Mouse (Mus musculus) thymus, postnatal 36 days (tissue): ENCODE measurements around the gene Cep44.
A peak's percentile ranks its signal among the peaks of the same experiment; 100 is the strongest.

ENCODE experiments used
- DNase-seq, 2 experiments: peaks; one replicate each; pipeline ENCODE4 v3.0.0; 2022; ENCODE audit warnings: mixed read lengths in 2 of 2

Cep44 gene

DNA sequence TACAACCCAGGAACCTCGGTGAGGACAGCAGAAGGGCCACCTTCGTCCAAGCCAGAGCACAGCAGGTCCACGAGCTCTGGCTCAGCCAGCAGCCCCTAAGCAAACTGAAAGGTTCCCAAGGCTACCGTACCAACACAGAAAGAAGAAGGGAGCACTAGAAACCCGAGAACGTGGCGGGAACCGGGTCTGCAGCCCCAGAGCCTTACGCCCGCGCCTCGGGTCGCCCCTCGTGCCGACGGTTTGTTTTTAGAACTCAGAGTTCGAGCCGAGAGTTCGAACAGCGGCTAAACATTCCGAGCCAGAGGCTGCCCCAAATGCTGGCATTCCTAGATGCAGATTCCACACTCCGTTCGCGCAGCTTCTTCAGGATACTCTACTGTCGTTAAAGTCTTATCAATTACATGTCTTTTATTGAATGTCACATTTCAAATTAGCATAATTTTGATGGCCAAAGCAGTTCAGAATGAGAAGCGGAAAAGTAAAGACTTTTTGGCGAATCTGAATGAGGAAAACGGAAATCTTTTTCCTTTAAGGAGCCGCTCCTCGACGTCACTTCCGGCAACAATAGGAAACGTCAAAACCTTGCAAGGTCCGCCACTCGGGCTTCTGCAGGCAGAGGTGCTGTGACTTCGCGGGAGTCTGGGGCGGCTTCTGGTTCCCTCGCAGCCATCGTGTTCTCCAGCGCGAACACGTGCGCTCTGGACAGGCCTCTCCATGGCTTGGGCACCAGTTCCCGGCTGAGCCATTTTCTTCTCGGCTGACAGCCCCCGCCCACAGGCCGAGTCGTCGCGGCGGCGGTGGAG is at the start of gene Cep44, which contains the start of gene Fbxo8:
Gene Cep44 (minus strand): TSS at position 490 of the 803 bp plus-strand sequence.
Gene Fbxo8 (plus strand): TSS at position 533 of the 803 bp plus-strand sequence.
- DNase-seq: peak; percentile 73 to 76

DNA sequence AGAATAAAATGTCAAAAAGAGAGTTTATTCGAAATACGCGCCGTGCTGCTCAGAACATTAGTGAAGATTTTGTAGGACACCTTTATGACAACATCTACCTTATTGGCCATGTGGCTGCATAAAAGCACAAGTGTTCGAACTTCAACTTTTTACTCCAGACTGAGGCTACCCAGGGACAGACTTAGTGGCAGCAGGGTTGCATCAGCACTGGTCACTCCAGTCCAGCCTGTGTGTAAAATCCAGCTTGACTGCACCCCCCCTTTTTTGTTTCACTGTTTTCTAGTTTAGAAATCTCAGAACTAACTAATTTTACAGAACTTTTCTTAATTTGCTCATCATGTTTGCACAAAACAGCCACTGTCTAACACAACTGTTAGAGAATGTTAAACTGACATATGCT is 40.7 kb upstream of the Cep44 start:
- DNase-seq: no peak

- DNase-seq: no peak
These were observed 40.2 kb upstream of the Cep44 start for GRCm38 (mm10) chr8:56591084-56591483.

GRCm38 (mm10) chr8:56589004-56589403 is 38.2 kb upstream of the Cep44 start:
- no peak for DNase-seq

GRCm38 (mm10) chr8:56582841-56583240 is 32.0 kb upstream of the Cep44 start:
- DNase-seq: peak in 1 of 2 experiments; percentile 14

- DNase-seq: no peak
These were observed 30.1 kb upstream of the Cep44 start for GRCm38 (mm10) chr8:56580918-56581317.

- no peak for DNase-seq
These were observed 16.0 kb upstream of the Cep44 start for GRCm38 (mm10) chr8:56566856-56567255.

DNA sequence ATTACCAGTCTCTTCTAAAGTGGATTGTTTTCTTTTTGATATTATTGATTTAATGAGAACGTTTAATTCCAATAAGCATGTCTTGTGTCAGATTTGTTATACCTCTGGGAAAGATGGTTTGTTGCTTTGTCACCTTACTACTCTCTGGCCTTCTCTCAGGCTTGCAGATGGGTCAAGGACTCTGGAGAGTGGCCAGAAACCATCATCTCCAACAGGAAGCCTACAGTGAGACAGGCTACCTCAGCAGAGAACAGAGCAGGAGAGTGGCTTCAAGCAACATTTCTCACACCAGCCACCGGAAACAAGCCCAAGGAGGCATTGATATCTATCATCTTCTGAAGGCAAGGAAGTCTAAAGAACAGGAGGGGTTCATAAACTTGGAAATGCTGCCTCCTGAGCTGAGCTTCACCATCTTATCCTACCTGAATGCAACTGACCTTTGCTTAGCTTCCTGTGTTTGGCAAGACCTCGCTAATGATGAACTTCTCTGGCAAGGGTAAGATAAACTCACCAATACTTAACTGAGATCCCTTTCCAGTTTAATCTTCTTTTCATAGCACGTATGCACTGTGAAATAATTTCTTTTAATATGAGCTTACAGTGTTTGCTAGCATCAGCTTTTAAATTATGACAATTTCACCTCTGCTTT is 13.7 kb upstream of the Cep44 start:
- no peak for DNase-seq

GRCm38 (mm10) chr8:56552551-56553103 is 1.8 kb upstream of the Cep44 start:
- DNase-seq: no peak

DNA sequence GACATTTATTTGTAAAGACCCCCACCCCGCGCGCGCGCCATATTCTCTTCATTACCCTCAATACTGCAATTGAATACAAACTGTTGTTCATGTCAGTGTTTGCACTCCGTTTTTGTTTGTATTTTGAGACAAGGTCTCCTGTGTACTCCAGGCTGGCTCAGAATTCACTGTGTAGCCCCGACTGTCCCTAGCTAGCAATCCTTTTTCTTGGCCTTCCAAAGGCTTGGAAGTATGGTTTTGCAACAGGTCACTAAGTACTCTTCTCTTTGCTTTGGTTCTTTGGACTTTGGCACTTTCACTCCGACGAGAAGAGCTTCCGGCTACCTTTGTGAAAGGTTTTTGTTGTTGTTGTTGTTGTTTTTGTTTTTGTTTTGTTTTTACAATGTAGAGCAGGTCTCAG is 1.2 kb upstream of the Cep44 start:
- DNase-seq: no peak

- DNase-seq: peak; percentile 81 to 84
These were observed 560 bp upstream of the Cep44 start for GRCm38 (mm10) chr8:56551361-56551852.

DNA sequence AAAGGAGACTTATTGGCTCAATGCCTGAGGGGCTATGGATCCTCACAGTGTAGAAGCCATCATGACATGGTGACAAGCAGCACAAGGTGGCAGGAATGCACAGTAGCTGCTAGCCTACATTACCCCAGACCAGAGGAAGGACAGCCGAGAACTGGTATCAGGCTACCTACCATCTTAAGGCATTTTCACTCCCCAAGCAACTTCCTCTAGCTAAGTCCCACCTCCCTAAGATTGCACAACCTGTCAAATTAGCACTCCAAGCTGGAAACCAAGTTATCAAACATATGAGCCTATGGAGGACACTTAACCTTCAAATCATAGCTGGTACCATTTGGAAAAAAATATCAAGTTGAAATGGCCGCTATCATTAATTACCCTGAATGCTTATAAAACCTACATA is 3.0 kb downstream of the Cep44 start:
- no peak for DNase-seq

DNA sequence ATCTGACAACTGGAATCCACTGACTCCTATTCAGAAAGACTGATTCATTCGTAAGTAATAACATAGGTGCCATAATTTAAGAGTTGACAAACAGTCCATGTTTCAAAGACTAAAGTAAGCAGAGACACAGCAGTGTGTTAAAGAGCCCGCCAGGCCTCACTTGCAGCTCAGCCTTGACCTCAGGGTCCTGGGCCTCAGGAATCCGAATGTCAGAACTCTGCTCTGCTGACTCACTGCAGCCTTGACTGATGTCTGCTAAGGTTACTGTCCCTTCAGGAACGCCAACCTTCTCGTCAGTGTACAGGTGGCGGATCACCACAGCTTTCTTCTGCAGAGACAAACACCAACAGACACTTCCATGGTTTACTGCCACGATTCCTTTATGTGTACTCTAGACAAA is 10.1 kb downstream of the Cep44 start:
- no peak for DNase-seq

DNA sequence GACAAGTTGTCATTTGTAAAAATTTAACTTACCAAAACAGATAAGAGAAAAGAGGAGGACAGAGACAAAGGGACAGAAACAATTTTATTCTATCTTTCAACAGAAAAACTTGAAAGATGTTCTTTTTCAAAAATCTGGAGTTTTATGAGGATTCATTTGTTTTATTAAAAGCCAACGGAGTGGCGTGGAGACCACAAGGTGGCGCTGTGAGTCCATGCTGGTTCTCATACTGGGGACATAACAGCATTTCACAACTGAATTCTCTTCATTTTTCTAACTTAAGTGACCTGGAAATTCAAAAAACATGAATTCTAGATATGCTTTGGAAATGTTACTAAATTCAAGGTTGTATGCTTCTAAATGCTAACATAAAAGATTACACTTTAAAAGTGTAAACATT is 20.5 kb downstream of the Cep44 start:
- peak; percentile 31 to 42 for DNase-seq

DNA sequence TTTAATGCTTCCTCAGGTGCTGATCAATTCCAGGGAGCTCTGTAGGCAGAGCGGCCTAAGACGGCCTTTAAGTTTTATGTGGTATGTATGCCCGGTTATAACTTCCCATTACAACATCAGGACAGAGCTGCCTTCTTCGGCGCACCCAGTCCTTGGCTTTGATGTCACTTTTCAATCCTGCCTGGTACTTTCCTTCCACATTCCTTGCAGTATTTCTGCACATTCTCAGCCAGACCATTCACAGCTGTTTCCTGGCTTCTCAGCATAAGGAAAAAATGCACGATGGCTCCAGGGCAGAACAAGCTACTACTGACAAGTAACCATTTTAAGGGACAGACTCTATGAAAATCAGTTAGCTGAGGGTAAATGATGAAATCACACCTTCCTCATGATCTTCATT is 22.0 kb downstream of the Cep44 start:
- no peak for DNase-seq

DNA sequence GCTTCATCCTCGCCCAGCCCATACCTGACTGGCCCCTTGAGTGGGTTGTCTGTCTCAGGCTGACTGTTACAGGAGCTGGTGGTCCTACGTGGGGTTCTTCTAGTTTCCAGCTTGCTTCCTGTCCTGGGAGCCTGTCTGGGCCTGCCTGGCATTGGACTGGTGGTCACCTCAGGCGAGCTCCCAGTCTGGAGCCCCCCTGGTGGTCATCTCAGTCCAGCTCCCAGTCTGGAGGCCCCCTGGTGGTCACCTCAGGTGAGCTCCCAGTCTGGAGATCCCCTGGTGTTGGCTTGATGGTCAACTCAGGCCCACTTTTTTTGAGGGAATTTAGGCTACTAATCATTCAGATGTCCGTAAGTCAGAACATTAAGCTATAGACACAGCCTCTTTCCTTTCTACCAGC is 29.8 kb downstream of the Cep44 start:
- DNase-seq: no peak

- no peak for DNase-seq
These were observed 30.6 kb downstream of the Cep44 start for GRCm38 (mm10) chr8:56520249-56520648.

DNA sequence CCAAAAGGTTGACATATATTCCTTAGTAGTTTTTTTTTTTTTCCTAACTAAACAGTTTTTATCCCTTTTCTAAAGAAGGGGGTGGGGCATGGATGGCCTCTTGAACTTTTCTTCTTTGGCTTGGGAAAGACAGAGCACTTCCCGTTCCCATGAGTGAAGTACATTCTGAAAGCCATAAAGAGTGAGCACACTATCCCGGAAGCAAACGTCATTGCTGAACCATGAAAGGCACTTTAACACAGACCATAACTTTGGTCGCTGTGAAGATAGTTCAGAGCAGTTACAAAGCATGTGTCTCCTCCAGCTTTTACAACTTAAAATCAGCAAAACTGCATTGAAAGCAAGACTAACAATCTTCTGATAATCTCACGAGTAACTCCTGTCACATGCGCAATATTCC is 32.0 kb downstream of the Cep44 start:
- no peak for DNase-seq

- no peak for DNase-seq
These were observed 41.8 kb downstream of the Cep44 start for GRCm38 (mm10) chr8:56508952-56509479.

- no peak for DNase-seq
These were observed 42.4 kb downstream of the Cep44 start for GRCm38 (mm10) chr8:56508318-56508951.

DNA sequence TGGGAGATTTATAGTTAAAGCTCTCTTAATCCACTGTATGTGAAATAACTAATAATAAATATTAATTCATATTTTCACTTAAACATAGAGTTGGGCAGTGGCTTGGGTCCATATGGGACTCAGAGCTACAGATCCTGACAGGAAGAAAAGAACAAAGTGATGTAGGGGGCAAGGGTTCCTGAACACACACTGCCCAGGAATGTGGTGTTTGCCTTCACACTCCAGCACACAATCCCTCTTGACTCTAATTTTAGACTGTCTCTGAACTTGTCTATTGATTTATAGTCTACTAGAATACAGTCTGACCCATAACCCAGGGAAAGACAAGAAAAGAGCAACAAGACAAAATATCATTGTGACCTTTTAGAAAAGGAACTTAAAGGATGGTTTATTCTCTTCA is 48.9 kb downstream of the Cep44 start:
- no peak for DNase-seq

DNA sequence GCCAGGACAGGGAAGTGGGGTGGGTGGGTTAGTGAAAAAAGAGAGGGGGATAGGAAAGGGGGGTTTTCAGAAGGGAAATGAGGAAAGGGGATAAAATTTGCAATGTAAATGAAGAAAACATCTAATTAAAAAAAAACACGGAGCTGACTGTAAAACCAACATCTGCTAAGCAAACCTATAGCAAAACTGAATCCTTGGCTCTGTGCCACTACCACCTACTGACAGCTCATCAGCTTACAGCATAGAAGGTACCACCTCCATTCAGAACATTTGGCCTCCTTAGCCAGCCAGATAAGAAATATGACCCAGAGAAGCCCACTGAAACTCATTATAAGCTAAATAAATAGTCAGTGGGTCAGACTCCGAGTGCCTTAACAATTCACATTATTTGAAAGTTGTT is 61.4 kb downstream of the Cep44 start:
- no peak for DNase-seq

GRCm38 (mm10) chr8:56486006-56486405 is 64.8 kb downstream of the Cep44 start:
- DNase-seq: no peak
